Mouse (Mus musculus) ES-E14 (cell line): Measurements from ENCODE around the gene Pspn.

Source experiments
- HCFC1 ChIP-seq: IDR thresholded peaks from 2 replicates; pipeline ENCODE4 v1.6.1; 2012; ENCODE audit warnings: low read length, inconsistent platforms, borderline replicate concordance; ENCODE audit not compliant: insufficient read depth
- ZNF384 ChIP-seq: IDR thresholded peaks from 2 replicates; pipeline ENCODE4 v1.6.1; 2012; ENCODE audit warnings: low read depth, low read length, inconsistent platforms

DNA sequence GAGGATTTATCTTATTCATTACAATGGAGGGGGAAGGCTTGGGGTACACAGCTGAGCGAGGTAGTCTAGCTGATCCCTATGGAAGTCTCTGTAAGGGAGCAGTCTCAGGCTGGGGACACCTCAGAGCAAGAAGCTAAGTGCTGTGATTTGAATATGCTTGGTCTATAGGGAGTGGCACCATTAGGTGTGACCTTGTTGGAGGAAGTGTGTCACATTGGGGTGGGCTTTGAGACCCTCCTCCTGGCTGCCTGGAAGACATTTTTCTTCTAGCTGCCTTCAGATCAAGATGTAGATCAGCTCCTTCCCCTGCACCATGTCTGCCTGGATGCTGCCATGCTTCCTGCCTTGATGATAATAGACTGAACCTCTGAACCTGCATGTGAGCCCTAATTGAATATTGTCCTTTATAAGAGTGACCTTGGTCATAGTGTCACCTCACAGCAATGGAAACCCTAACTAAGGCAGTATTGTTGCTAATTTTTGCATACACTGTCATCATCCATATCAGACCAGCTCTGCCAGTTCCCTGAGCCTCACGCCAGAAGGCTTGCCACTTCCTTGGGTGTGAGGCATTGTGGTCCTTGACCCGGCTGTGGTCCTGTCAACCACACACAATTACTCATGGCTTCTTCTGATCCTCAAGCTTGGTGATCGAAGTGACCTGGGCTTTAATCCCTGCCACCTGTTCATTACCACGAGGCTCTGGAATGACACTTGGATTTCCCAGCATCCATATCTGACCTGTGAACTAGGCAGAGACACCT lies 37.0 kb downstream of the Pspn start:
- TF ChIP-seq ZNF384 (no peak), HCFC1 (no peak)
